Comparison of ENCODE assay signal across 26 mouse cellular contexts in the genomic region with DNA sequence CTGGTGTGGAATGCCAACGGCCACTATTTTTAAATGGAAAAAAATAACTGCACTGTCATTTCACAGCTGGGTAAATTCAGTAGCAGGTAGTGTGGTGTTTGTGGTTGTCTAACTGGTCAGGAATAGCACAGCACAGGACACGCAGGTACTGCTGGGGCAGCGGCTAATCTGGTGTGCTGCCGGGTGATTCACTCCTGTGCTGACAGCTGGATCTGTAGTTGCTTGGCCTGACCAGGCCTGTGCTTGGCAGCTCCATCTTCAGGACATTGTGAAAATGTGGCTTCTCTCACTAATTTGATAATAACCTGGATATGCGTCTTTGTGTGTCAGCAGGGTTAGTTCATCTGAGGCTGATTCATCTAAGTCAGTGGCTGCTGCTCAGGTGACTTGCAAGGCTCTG.
DNase-seq lines count a peak whose midpoint lies in the region; ATAC-seq lines count a peak whose summit lies in the region.
"Had no signal": no experiment of that assay in that cellular context is flagged by ENCODE, and none has a peak within 500 bp of the region (broad histone marks: within the 10 kb centered on the region; RNA-seq: fewer than 3 reads in every experiment).

No protein-coding gene starts in this region.

- H3K36me3 ChIP-seq in heart, embryonic 11.5 days (ENCODE audit: control insufficient read depth, insufficient read depth, low read length), result peaks cover 35% of the 10 kb centered on the region
- peaks cover 96% of the 10 kb centered on the region for H3K36me3 ChIP-seq in heart, embryonic 13.5 days
- peaks cover 52% of the 10 kb centered on the region for H3K36me3 ChIP-seq in heart, embryonic 16.5 days (ENCODE audit: control insufficient read depth, insufficient read depth)
- peaks cover 18% of the 10 kb centered on the region for H3K36me3 ChIP-seq in stomach, embryonic 16.5 days (ENCODE audit: control insufficient read depth, insufficient read depth, low read length)
- H3K36me3 ChIP-seq in hindbrain, embryonic 14.5 days (replicated peaks; ENCODE audit: control insufficient read depth, insufficient read depth), result no peaks in the 10 kb centered on the region

- no peaks in the 10 kb centered on the region for H3K27me3 ChIP-seq in heart, embryonic 11.5 days (ENCODE audit: control insufficient read depth, insufficient read depth, low read length)
- H3K27me3 ChIP-seq in heart, embryonic 13.5 days (replicated peaks), result no peaks in the 10 kb centered on the region
- H3K27me3 ChIP-seq in heart, embryonic 16.5 days (ENCODE audit: control insufficient read depth, insufficient read depth, low read length), result no peaks in the 10 kb centered on the region
- no peaks in the 10 kb centered on the region for H3K27me3 ChIP-seq in stomach, embryonic 16.5 days (ENCODE audit: control insufficient read depth, insufficient read depth, low read length)
- no peaks in the 10 kb centered on the region for H3K27me3 ChIP-seq in hindbrain, embryonic 14.5 days (ENCODE audit: control insufficient read depth, insufficient read depth, low read length)
- H3K27me3 ChIP-seq: kidney, embryonic 15.5 days; limb, embryonic 12.5 days; neural tube, embryonic 13.5 days had no signal

- H3K4me1 ChIP-seq in heart, embryonic 11.5 days (ENCODE audit: control insufficient read depth, insufficient read depth, low read length), result peaks cover 22% of the 10 kb centered on the region
- H3K4me1 ChIP-seq in heart, embryonic 13.5 days, result peaks cover 53% of the 10 kb centered on the region
- peaks cover 31% of the 10 kb centered on the region for H3K4me1 ChIP-seq in heart, embryonic 16.5 days (ENCODE audit: control insufficient read depth, insufficient read depth, low read length)
- no peaks in the 10 kb centered on the region for H3K4me1 ChIP-seq in stomach, embryonic 16.5 days (ENCODE audit: control insufficient read depth, insufficient read depth, low read length)
- no peaks in the 10 kb centered on the region for H3K4me1 ChIP-seq in hindbrain, embryonic 14.5 days (replicated peaks; ENCODE audit: control insufficient read depth, insufficient read depth, low read length)
- H3K4me1 ChIP-seq: limb, embryonic 12.5 days; neural tube, embryonic 13.5 days had no signal

- H3K4me2 ChIP-seq in heart, embryonic 11.5 days, result no peak overlapping the region
- H3K4me2 ChIP-seq in heart, embryonic 13.5 days, result no peak overlapping the region
- H3K4me2 ChIP-seq in heart, embryonic 16.5 days (ENCODE audit: low read depth, low read length), result no peak overlapping the region
- H3K4me2 ChIP-seq in stomach, embryonic 16.5 days (ENCODE audit: low read depth, low read length), result no peak overlapping the region
- H3K4me2 ChIP-seq in hindbrain, embryonic 14.5 days (replicated peaks), result no peak overlapping the region
- H3K4me2 ChIP-seq: kidney, embryonic 15.5 days; limb, embryonic 12.5 days; liver, embryonic 11.5 days; midbrain, embryonic 11.5 days; neural tube, embryonic 13.5 days had no signal

- DNase-seq in heart, adult 8-10 months (ENCODE audit: low spot score), result no peak
- DNase-seq in adrenal gland, postnatal 36 days, result no peak
- no peak for DNase-seq in hindbrain, embryonic 14.5 days (ENCODE audit: low spot score)
- DNase-seq: adrenal gland, postnatal 14 days; cerebellum, adult 8-10 months; cerebellum, postnatal 36 days; embryo, embryonic 11 days; gastrocnemius, postnatal 14 days; kidney, postnatal 36 days; layer of hippocampus, postnatal 36 days; liver, postnatal 0 days; thymus, adult 18-20 months; thymus, postnatal 4 days had no signal

- no peak overlapping the region for H3K4me3 ChIP-seq in heart, embryonic 11.5 days (ENCODE audit: low read depth, low read length)
- no peak overlapping the region for H3K4me3 ChIP-seq in heart, embryonic 13.5 days
- no peak overlapping the region for H3K4me3 ChIP-seq in heart, embryonic 16.5 days (ENCODE audit: low read length)
- no peak overlapping the region for H3K4me3 ChIP-seq in stomach, embryonic 16.5 days (replicated peaks; ENCODE audit: low read length)
- no peak overlapping the region for H3K4me3 ChIP-seq in hindbrain, embryonic 14.5 days (replicated peaks; ENCODE audit: low read length)
- H3K4me3 ChIP-seq: kidney, embryonic 15.5 days; limb, embryonic 12.5 days; neural tube, embryonic 13.5 days had no signal

- no peaks in the 10 kb centered on the region for H3K9me3 ChIP-seq in heart, embryonic 11.5 days (replicated peaks; ENCODE audit: control insufficient read depth, low read length)
- H3K9me3 ChIP-seq in heart, embryonic 13.5 days, result no peaks in the 10 kb centered on the region
- H3K9me3 ChIP-seq in heart, embryonic 16.5 days (replicated peaks; ENCODE audit: control insufficient read depth, low read length), result no peaks in the 10 kb centered on the region
- no peaks in the 10 kb centered on the region for H3K9me3 ChIP-seq in stomach, embryonic 16.5 days (replicated peaks; ENCODE audit: control insufficient read depth, low read length)
- no peaks in the 10 kb centered on the region for H3K9me3 ChIP-seq in hindbrain, embryonic 14.5 days (ENCODE audit: control insufficient read depth, low read length)
- H3K9me3 ChIP-seq: kidney, embryonic 15.5 days; limb, embryonic 12.5 days; neural tube, embryonic 13.5 days had no signal

- no peak overlapping the region for H3K9ac ChIP-seq in heart, embryonic 11.5 days (ENCODE audit: low read depth, low read length)
- peak overlapping the region; percentile 48 for H3K9ac ChIP-seq in heart, embryonic 13.5 days
- peak overlapping the region; percentile 37; the same call in 1 of the 2 replicates for H3K9ac ChIP-seq in heart, embryonic 16.5 days (ENCODE audit: low read length)
- H3K9ac ChIP-seq in stomach, embryonic 16.5 days (ENCODE audit: low read length), result no peak overlapping the region
- H3K9ac ChIP-seq in hindbrain, embryonic 14.5 days, result no peak overlapping the region
- H3K9ac ChIP-seq: kidney, embryonic 15.5 days; limb, embryonic 12.5 days; liver, postnatal 0 days; neural tube, embryonic 13.5 days had no signal

- peak overlapping the region; percentile 74 for H3K27ac ChIP-seq in heart, embryonic 11.5 days (ENCODE audit: low read depth, low read length)
- peak overlapping the region; percentile 87 for H3K27ac ChIP-seq in heart, embryonic 13.5 days (replicated peaks)
- H3K27ac ChIP-seq in heart, embryonic 16.5 days (ENCODE audit: low read length), result peak overlapping the region; percentile 89
- H3K27ac ChIP-seq in stomach, embryonic 16.5 days (ENCODE audit: low read length), result 0 out of 2 replicates have a peak overlapping the region, but pooled peaks have one; percentile 29
- no peak overlapping the region for H3K27ac ChIP-seq in hindbrain, embryonic 14.5 days
- H3K27ac ChIP-seq: kidney, embryonic 15.5 days; limb, embryonic 12.5 days; macrophage; neural tube, embryonic 13.5 days had no signal

- WGBS in heart, embryonic 11.5 days (ENCODE audit: insufficient replicate concordance), result 42% methylated on average over 5 of the region's 5 CpGs
- WGBS in heart, embryonic 13.5 days, result 32% methylated on average over 5 of the region's 5 CpGs
- WGBS in heart, embryonic 16.5 days, result 31% methylated on average over 5 of the region's 5 CpGs
- 77% methylated on average over 5 of the region's 5 CpGs for WGBS in stomach, embryonic 16.5 days
- WGBS in hindbrain, embryonic 14.5 days, result 89% methylated on average over 5 of the region's 5 CpGs

- 0 out of 2 replicates have a peak, but pooled peaks have one; percentile 27 for ATAC-seq in heart, embryonic 11.5 days (replicated peaks; ENCODE audit: insufficient number of reproducible peaks, low FRiP score, low TSS enrichment)
- ATAC-seq in heart, embryonic 13.5 days (ENCODE audit: extremely low read depth, insufficient number of reproducible peaks, low FRiP score, low TSS enrichment), result 0 out of 2 replicates have a peak, but pooled peaks have one; percentile 38
- peak; percentile 81 for ATAC-seq in heart, embryonic 16.5 days (replicated peaks; ENCODE audit: extremely low read depth, insufficient read depth, low FRiP score)
- ATAC-seq in stomach, embryonic 16.5 days (ENCODE audit: insufficient read depth, low FRiP score), result no peak
- no peak for ATAC-seq in hindbrain, embryonic 14.5 days (ENCODE audit: low FRiP score)
- ATAC-seq: forebrain, embryonic 16.5 days; intestine, postnatal 0 days; liver, postnatal 0 days; lung, postnatal 0 days had no signal

Comparison
In these comparisons a context has a peak if more than half of its experiments do, and no peak if none do; other contexts are left out.
1. H3K9ac ChIP-seq: peak in heart, embryonic 13.5 days (single experiment) and heart, embryonic 16.5 days (single experiment); none in heart, embryonic 11.5 days (single experiment), stomach, embryonic 16.5 days (single experiment) and hindbrain, embryonic 14.5 days (single experiment).
2. ATAC-seq: peak in heart, embryonic 11.5 days (single experiment), heart, embryonic 13.5 days (single experiment) and heart, embryonic 16.5 days (single experiment); none in stomach, embryonic 16.5 days (single experiment) and hindbrain, embryonic 14.5 days (single experiment).